36 mouse cellular contexts compared by ENCODE assay signal in the genomic region with DNA sequence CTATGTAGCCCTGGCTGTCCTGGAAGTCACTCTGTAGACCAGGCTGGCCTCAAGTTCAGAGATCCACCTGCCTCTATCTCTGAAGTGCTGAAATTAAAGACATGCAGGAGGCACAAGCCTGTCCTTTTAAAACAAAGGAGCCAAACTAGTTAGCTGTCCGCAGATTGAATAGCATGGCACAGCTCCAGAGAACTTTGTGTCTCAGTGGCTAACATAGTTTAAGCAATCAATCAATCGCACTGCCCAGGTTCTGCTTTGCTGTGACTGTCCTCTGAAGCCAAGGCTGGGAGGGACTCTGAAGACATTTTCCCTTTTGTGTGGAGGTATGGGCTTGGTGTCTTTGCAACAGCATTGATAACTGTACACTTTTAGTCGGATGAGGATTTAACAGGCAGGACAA. TPM values are rescaled to one million over a fixed set of nuclear protein-coding genes. Genes with fewer than 3 reads are reported as not detected.
DNase-seq lines count a peak whose midpoint lies in the region; TF ChIP-seq lines count a peak whose summit lies in the region.
"Had no signal": no experiment of that assay in that cellular context is flagged by ENCODE, and none has a peak within 500 bp of the region (broad histone marks: within the 10 kb centered on the region; RNA-seq: fewer than 3 reads in every experiment).

No protein-coding gene starts in this region.

- WGBS in kidney, adult 2 months, result 68% methylated on average over 3 of the region's 3 CpGs
- 25% methylated on average over 3 of the region's 3 CpGs for whole genome bisulfite sequencing in liver, adult 2 months

- peak; percentile 54 for DNase-seq in kidney, adult 2 months
- DNase-seq in kidney, adult 18-20 months, result no peak
- peak; percentile 98 for DNase-seq in liver, adult 2 months (ENCODE audit: extremely low read depth, low read depth, low spot score)
- no peak for DNase-seq in liver
- peak; percentile 8 for DNase-seq in lung, postnatal 25 days (ENCODE audit: low spot score)
- DNase-seq in lung, adult 18-20 months, result no peak
- DNase-seq in urinary bladder, postnatal 36 days (ENCODE audit: low spot score in 2 of 2), result no peak
- DNase-seq: B cell, adult 2 months; cerebellum, adult 18-20 months; cerebellum, postnatal 10 days; gastrocnemius, postnatal 36 days; heart, adult 18-20 months; heart, postnatal 36 days; midbrain, embryonic 14.5 days; thymus, adult 2 months; thymus, postnatal 36 days had no signal

- peak overlapping the region; percentile 11; the same call in 1 of the 2 replicates for H3K27ac ChIP-seq in kidney, adult 2 months (ENCODE audit: insufficient read depth, low read depth, low read length)
- peak overlapping the region; percentile 95 for H3K27ac ChIP-seq in liver, adult 2 months (replicated peaks; ENCODE audit: insufficient read depth, low read depth, low read length)
- H3K27ac ChIP-seq: embryonic facial prominence, embryonic 13.5 days; forebrain, embryonic 10.5 days; forebrain, embryonic 15.5 days; hindbrain, embryonic 12.5 days; hindbrain, postnatal 0 days; intestine, embryonic 15.5 days; kidney, postnatal 0 days; layer of hippocampus, adult 2 months; left cerebral cortex, adult 2 months; limb, embryonic 12.5 days; liver, embryonic 14.5 days had no signal

- peaks cover 3% of the 10 kb centered on the region; the same call in 1 of the 2 replicates for H3K79me2 ChIP-seq in liver, adult 2 months (ENCODE audit: control insufficient read depth, insufficient read depth, low read length)

- TF ChIP-seq POLR2A in kidney, adult 2 months (IDR thresholded peaks at IDR 0.05; ENCODE audit: low read depth, low read length), result no peak
- no peak for TF ChIP-seq POLR2A in liver, adult 2 months (IDR thresholded peaks at IDR 0.05; ENCODE audit: extremely low read depth, insufficient read depth, low read length)

- no peaks in the 10 kb centered on the region for H3K27me3 ChIP-seq in kidney, adult 2 months (replicated peaks; ENCODE audit: control insufficient read depth, insufficient read depth, low read length)
- no peaks in the 10 kb centered on the region for H3K27me3 ChIP-seq in liver, adult 2 months (ENCODE audit: control insufficient read depth, insufficient read depth, low read length)
- H3K27me3 ChIP-seq: embryonic facial prominence, embryonic 13.5 days; forebrain, embryonic 15.5 days; hindbrain, embryonic 12.5 days; intestine, embryonic 15.5 days; limb, embryonic 12.5 days had no signal

- H3K4me1 ChIP-seq in kidney, adult 2 months (ENCODE audit: control insufficient read depth, insufficient read depth, low read length), result peaks cover 22% of the 10 kb centered on the region
- H3K4me1 ChIP-seq in liver, adult 2 months (ENCODE audit: control insufficient read depth, insufficient read depth, low read length), result peaks cover 41% of the 10 kb centered on the region
- H3K4me1 ChIP-seq: embryonic facial prominence, embryonic 13.5 days; forebrain, embryonic 15.5 days; hindbrain, embryonic 12.5 days; limb, embryonic 12.5 days had no signal

- H3K9ac ChIP-seq in liver, adult 2 months (ENCODE audit: low read depth, low read length), result no peak overlapping the region
- H3K9ac ChIP-seq: embryonic facial prominence, embryonic 13.5 days; forebrain, embryonic 15.5 days; hindbrain, embryonic 12.5 days; intestine, embryonic 15.5 days; limb, embryonic 12.5 days; liver, embryonic 14.5 days had no signal

- H3K36me3 ChIP-seq in kidney, adult 2 months (ENCODE audit: control insufficient read depth, insufficient read depth, low read length), result no peaks in the 10 kb centered on the region
- H3K36me3 ChIP-seq in liver, adult 2 months (ENCODE audit: control insufficient read depth, insufficient read depth, low read length), result peaks cover 7% of the 10 kb centered on the region
- H3K36me3 ChIP-seq: embryonic facial prominence, embryonic 13.5 days; forebrain, embryonic 10.5 days; forebrain, embryonic 15.5 days; hindbrain, embryonic 12.5 days; intestine, embryonic 15.5 days; limb, embryonic 12.5 days had no signal

- TF ChIP-seq CTCF in kidney, adult 2 months (conservative IDR thresholded peaks at IDR 0.05; ENCODE audit: insufficient read depth, insufficient read length, low read depth, low read length), result no peak
- TF ChIP-seq CTCF in liver, adult 2 months (IDR thresholded peaks at IDR 0.05; ENCODE audit: low read depth, low read length), result no peak

- no peak overlapping the region for H3K4me3 ChIP-seq in kidney, adult 2 months (ENCODE audit: insufficient read depth, low read depth, low read length)
- no peak overlapping the region for H3K4me3 ChIP-seq in liver, adult 2 months (ENCODE audit: insufficient read depth, low read depth, low read length)
- H3K4me3 ChIP-seq: embryonic facial prominence, embryonic 13.5 days; forebrain, embryonic 10.5 days; forebrain, embryonic 15.5 days; hindbrain, embryonic 12.5 days; intestine, embryonic 15.5 days; layer of hippocampus, adult 2 months; left cerebral cortex, adult 2 months; limb, embryonic 12.5 days had no signal

RNA-seq across cellular contexts. Expression of gene Akr1d1, which starts 7.8 kb away (rescaled TPM):
- 18.7 and 19.1 TPM in 2 replicates for polyA plus RNA-seq in kidney, adult 2 months (2012; rRNA removed)
- 234 and 301 TPM in 2 replicates for total RNA-seq in liver, adult 2 months (2014; rRNA removed)
- 73.2 and 89.2 TPM in 2 replicates for polyA plus RNA-seq in liver, adult 2 months (2012; rRNA removed)
- total RNA-seq: common myeloid progenitor, adult 5-6 weeks; gastrocnemius, adult 18-20 months; gastrocnemius, postnatal 36 days; heart, adult 18-20 months; heart, postnatal 36 days; hindbrain, postnatal 0 days; layer of hippocampus, adult 2 months; layer of hippocampus, postnatal 14 days; left cerebral cortex, adult 2 months; left cerebral cortex, postnatal 25 days; monocyte, adult 5-6 weeks had no signal
- polyA plus RNA-seq: embryonic facial prominence, embryonic 13.5 days; forebrain, embryonic 10.5 days; forebrain, embryonic 15.5 days; frontal cortex, adult 2 months; heart, embryonic 11.5 days; heart, embryonic 16.5 days; hindbrain, embryonic 12.5 days; hindbrain, postnatal 0 days; limb, embryonic 12.5 days; midbrain, embryonic 14.5 days; neural tube, embryonic 14.5 days; thymus, adult 2 months had no signal

Comparison
In these comparisons a context has a peak if more than half of its experiments do, and no peak if none do; other contexts are left out.
1. DNase-seq: peak in kidney, adult 2 months (single experiment), liver, adult 2 months (single experiment) and lung, postnatal 25 days (single experiment); none in kidney, adult 18-20 months (single experiment), liver (single experiment), lung, adult 18-20 months (0 of 2) and urinary bladder, postnatal 36 days (0 of 2).